Mouse (Mus musculus) spleen, embryonic (tissue): ENCODE results near the gene Ccdc173.
"Not testable (repeated sequence)": the region's sequence is repeated elsewhere in the genome, so short reads cannot be mapped to it uniquely, and the experiment has no call there.

ENCODE experiments used
- CTCF ChIA-PET: fragments of 350-600 bp; sonication (Branson Sonifier 250); formaldehyde crosslinking; loops from one replicate; lab custom pipeline; 2022; lab: Charles Lee

Ccdc173 gene

GRCm38 (mm10) chr2:69789429-69790069, at the start of gene Ccdc173, which contains the start of gene Phospho2:
Gene Ccdc173, minus strand, starts transcription at chr2:69789575.
Gene Phospho2, plus strand, starts transcription at chr2:69789623.
- CTCF ChIA-PET, result interaction anchor here (0.6 kb wide), 1 partner anchor 143 kb away, joined by 8 read pairs; the partner anchor contains the start of gene Bbs5

GRCm38 (mm10) chr2:69838707-69839106, 49.3 kb upstream of the Ccdc173 start:
- CTCF ChIA-PET, result no interaction called here

GRCm38 (mm10) chr2:69837996-69838395, 48.6 kb upstream of the Ccdc173 start:
- CTCF ChIA-PET, result no interaction called here

- CTCF ChIA-PET, result no interaction called here
Measured at GRCm38 (mm10) chr2:69837244-69837967, 48.0 kb upstream of the Ccdc173 start.

GRCm38 (mm10) chr2:69830116-69830515, 40.7 kb upstream of the Ccdc173 start:
- CTCF ChIA-PET, result no interaction called here

- CTCF ChIA-PET, result no interaction called here
Measured at GRCm38 (mm10) chr2:69829680-69830079, 40.3 kb upstream of the Ccdc173 start.

GRCm38 (mm10) chr2:69828031-69828430, 38.7 kb upstream of the Ccdc173 start:
- CTCF ChIA-PET, result no interaction called here

GRCm38 (mm10) chr2:69826380-69826779, 37.0 kb upstream of the Ccdc173 start:
- CTCF ChIA-PET, result interaction anchor here (0.7 kb wide), 1 partner anchor 21 kb away, joined by 3 read pairs; no protein-coding TSS in a partner anchor

- CTCF ChIA-PET, result interaction anchor here (0.7 kb wide), 1 partner anchor 21 kb away, joined by 3 read pairs; no protein-coding TSS in a partner anchor
Measured at GRCm38 (mm10) chr2:69825898-69826297, 36.5 kb upstream of the Ccdc173 start.

GRCm38 (mm10) chr2:69823129-69823677, 33.8 kb upstream of the Ccdc173 start:
- CTCF ChIA-PET, result no interaction called here

GRCm38 (mm10) chr2:69822361-69823128, 33.2 kb upstream of the Ccdc173 start:
- CTCF ChIA-PET, result no interaction called here

- CTCF ChIA-PET, result no interaction called here
Measured at GRCm38 (mm10) chr2:69821711-69822110, 32.3 kb upstream of the Ccdc173 start, which contains the start of gene Klhl23. Gene Klhl23, plus strand, starts transcription at chr2:69821944.

- CTCF ChIA-PET, result interaction anchor here (0.5 kb wide), 1 partner anchor 308 kb away, joined by 3 read pairs; no protein-coding TSS in a partner anchor
Measured at GRCm38 (mm10) chr2:69820201-69820600, 30.8 kb upstream of the Ccdc173 start.

- CTCF ChIA-PET, result no interaction called here
Measured at GRCm38 (mm10) chr2:69818350-69819085, 29.1 kb upstream of the Ccdc173 start.

GRCm38 (mm10) chr2:69816575-69816974, 27.2 kb upstream of the Ccdc173 start:
- CTCF ChIA-PET, result no interaction called here

GRCm38 (mm10) chr2:69811349-69811748, 22.0 kb upstream of the Ccdc173 start:
- CTCF ChIA-PET, result not testable (repeated sequence)

GRCm38 (mm10) chr2:69810169-69810568, 20.8 kb upstream of the Ccdc173 start:
- CTCF ChIA-PET, result interaction anchor here (1.2 kb wide), 1 partner anchor 9 kb away, joined by 7 read pairs; no protein-coding TSS in a partner anchor

- CTCF ChIA-PET, result not testable (repeated sequence)
Measured at GRCm38 (mm10) chr2:69804663-69805062, 15.3 kb upstream of the Ccdc173 start.

- CTCF ChIA-PET, result no interaction called here
Measured at GRCm38 (mm10) chr2:69803756-69804155, 14.4 kb upstream of the Ccdc173 start.

GRCm38 (mm10) chr2:69802911-69803312, 13.5 kb upstream of the Ccdc173 start:
- CTCF ChIA-PET, result no interaction called here

GRCm38 (mm10) chr2:69790722-69791121, 1.3 kb upstream of the Ccdc173 start:
- CTCF ChIA-PET, result interaction anchor here (0.5 to 0.6 kb wide), 2 partner anchors 13 to 88 kb away, joined by 3 to 11 read pairs; no protein-coding TSS in a partner anchor
